Mouse (Mus musculus) forebrain, embryonic 13.5 days (tissue): ENCODE data around the gene Arntl. TPM values are rescaled to one million over a fixed set of nuclear protein-coding genes. Genes with fewer than 3 reads are reported as not detected.
A peak's percentile ranks its signal among the peaks of the same experiment; 100 is the strongest.

Source experiments
- ATAC-seq: fragments of 200-750 bp; cut with Nextera tagmentation; 2 replicates; pipeline ENCODE4 v1.8.0; 2017
- H3K27ac ChIP-seq: fragments of 300-500 bp; sonication (generic); 2 replicates; pipeline ENCODE4 v1.5.1; 2015; ENCODE audit warnings: inconsistent platforms, mild to moderate bottlenecking, moderate library complexity
- H3K27me3 ChIP-seq: fragments of 300-500 bp; sonication (generic); 2 replicates; pipeline ENCODE4 v1.6.1; 2015; ENCODE audit warnings: mild to moderate bottlenecking, inconsistent platforms
- H3K36me3 ChIP-seq: fragments of 300-500 bp; sonication (generic); 2 replicates; pipeline ENCODE4 v1.6.1; 2015; ENCODE audit warnings: mild to moderate bottlenecking, inconsistent platforms; ENCODE audit not compliant: poor library complexity, severe bottlenecking
- H3K4me1 ChIP-seq: fragments of 300-500 bp; sonication (generic); 2 replicates; pipeline ENCODE4 v1.6.1; 2015; ENCODE audit warnings: inconsistent platforms
- H3K4me2 ChIP-seq: fragments of 300-500 bp; sonication (generic); 2 replicates; pipeline ENCODE4 v1.6.1; 2015; ENCODE audit warnings: inconsistent platforms, mild to moderate bottlenecking, moderate library complexity
- H3K4me3 ChIP-seq: fragments of 300-500 bp; sonication (generic); 2 replicates; pipeline ENCODE4 v1.5.1; 2015; ENCODE audit warnings: mild to moderate bottlenecking, inconsistent platforms
- H3K9ac ChIP-seq: fragments of 300-500 bp; sonication (generic); 2 replicates; pipeline ENCODE4 v1.6.1; 2015; ENCODE audit warnings: mild to moderate bottlenecking, inconsistent platforms
- H3K9me3 ChIP-seq: fragments of 300-500 bp; sonication (generic); replicated peaks from 2 replicates; pipeline ENCODE4 v1.6.1; 2016; ENCODE audit warnings: inconsistent platforms
- WGBS: fragments of 180-500 bp; shearing (Covaris S2); methylation state at CpG from one replicate; pipeline ENCODE4 v1.1.7; 2015; 5-methylcytosine and 5-hydroxymethylcytosine counted together
- polyA plus RNA-seq: library from polyadenylated mRNA; unstranded; fragments of >200 nt; fragmentation: Nextera tagmentation; extraction: Ambion mirVana; gene quantifications from 2 replicates; pipeline ENCODE4 v1.2.1, GENCODE M21; 2015

Gene Arntl
- polyA plus RNA-seq, 1 experiment from 2014 or later: 10.1 TPM

- H3K27ac ChIP-seq: no peak overlapping the region
- no peaks in the 10 kb centered on the region for H3K27me3 ChIP-seq
These were observed 34.8 kb downstream of the Arntl start for GRCm38 (mm10) chr7:113241901-113242661.

DNA sequence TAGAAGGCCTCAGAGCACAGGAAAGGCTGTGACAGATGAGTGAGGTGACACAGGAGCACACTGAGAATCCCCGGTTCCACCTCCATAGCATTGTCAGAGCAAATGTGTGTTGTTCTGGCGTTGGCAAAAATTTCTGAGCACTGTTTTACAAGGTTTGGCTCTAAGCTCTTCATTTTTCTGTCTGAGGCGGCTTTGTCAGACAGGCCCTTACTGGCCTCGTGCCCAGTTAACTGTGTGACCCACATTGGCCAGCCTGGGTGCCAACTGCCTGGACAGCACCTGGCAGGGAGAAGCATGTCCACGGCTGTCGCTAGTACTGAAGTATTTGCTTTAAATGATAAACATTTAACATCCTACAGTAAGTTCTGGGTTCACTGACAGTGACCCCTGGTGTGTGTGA lies 35.4 kb downstream of the Arntl start:
- Histone ChIP-seq H3K4me2 (no peak overlapping the region), H3K36me3 (no peaks in the 10 kb centered on the region), H3K27me3 (no peaks in the 10 kb centered on the region), H3K9me3 (no peaks in the 10 kb centered on the region), H3K4me1 (peaks cover 24% of the 10 kb centered on the region), H3K9ac (no peak overlapping the region), H3K27ac (no peak overlapping the region), H3K4me3 (no peak overlapping the region)
- ATAC-seq: no peak
- WGBS: 66% methylated on average over 6 of the region's 6 CpGs

More at GRCm38 (mm10) chr7:113241901-113242661, 34.8 kb downstream of the Arntl start:
- Histone ChIP-seq H3K4me3 (no peak overlapping the region), H3K4me2 (no peak overlapping the region), H3K36me3 (no peaks in the 10 kb centered on the region), H3K4me1 (peaks cover 23% of the 10 kb centered on the region), H3K9ac (no peak overlapping the region), H3K9me3 (no peaks in the 10 kb centered on the region)
- 85% methylated on average over 12 of the region's 12 CpGs for WGBS
- ATAC-seq: no peak

DNA sequence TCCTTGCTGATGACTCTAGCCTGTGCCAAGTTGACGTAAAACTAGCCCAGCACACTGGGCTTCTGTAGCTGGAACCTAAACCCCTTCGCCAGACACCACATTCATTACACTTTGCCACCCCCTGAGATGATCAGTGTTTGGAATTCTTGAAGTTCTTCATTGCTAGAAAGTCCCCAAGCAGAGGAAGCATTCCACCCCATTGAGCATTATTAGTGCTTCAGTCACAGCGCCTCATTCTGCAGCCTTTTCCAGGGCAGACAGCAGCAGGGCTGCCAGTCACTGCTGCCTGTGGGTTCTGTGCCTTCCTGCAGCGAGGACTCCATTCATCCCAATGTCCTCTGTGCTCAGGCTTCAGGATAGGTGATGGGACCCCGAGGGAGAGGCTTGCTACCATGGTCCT lies 37.9 kb downstream of the Arntl start:
- Histone ChIP-seq H3K4me2 (no peak overlapping the region), H3K4me1 (peaks cover 48% of the 10 kb centered on the region)

DNA sequence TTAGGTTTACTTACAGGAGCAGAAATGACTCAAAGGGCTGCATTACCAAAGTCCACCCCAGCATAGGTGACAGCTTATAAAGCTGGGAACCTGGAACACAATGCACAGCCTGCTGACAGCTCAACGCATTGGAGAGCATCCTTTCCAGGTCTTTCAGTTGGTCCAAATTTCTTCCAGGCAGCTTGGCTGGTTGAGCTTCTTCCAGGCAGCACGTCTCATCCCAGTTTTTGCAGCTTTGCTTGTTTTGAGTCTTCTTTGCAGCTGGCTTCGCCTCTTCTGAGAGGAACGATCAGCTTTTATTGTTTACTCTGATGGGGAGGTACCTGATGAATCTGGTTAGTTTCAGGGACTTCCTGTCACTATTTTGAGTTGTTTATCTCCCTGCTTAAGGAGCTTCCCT lies 39.2 kb downstream of the Arntl start:
- 84% methylated on average over 4 of the region's 4 CpGs for WGBS
- Histone ChIP-seq H3K4me3 (no peak overlapping the region), H3K4me2 (no peak overlapping the region), H3K9ac (no peak overlapping the region), H3K27me3 (no peaks in the 10 kb centered on the region), H3K9me3 (no peaks in the 10 kb centered on the region), H3K36me3 (no peaks in the 10 kb centered on the region), H3K4me1 (peaks cover 54% of the 10 kb centered on the region), H3K27ac (no peak overlapping the region)
- no peak for ATAC-seq

More for the DNA sequence above, 37.9 kb downstream of the Arntl start:
- Histone ChIP-seq H3K9ac (no peak overlapping the region), H3K4me3 (no peak overlapping the region), H3K27me3 (no peaks in the 10 kb centered on the region), H3K36me3 (no peaks in the 10 kb centered on the region), H3K27ac (no peak overlapping the region), H3K9me3 (no peaks in the 10 kb centered on the region)
- no peak for ATAC-seq
- WGBS: 74% methylated on average over 5 of the region's 5 CpGs

DNA sequence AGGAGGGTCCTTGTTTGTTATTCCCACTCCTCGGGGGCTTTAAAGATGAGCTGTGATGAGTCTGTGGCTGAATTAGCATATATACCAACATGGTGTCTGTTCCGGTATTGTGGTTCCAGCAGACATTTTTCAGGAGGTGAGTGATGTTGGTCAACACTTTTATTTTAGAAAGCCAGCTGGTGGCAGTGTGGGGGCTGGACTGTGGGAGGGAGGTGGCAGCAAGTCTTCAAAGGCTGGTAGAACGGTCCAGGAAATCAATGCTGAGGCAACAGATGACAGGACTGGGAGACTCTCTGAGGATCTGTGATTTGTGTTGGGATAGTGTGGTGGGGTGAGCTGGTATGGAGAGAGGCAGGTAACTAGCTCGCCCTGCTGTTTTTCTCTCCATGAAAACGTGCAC lies 39.9 kb downstream of the Arntl start:
- 85% methylated on average over 5 of the region's 5 CpGs for WGBS
- Histone ChIP-seq H3K27ac (no peak overlapping the region), H3K9ac (no peak overlapping the region), H3K27me3 (no peaks in the 10 kb centered on the region), H3K9me3 (no peaks in the 10 kb centered on the region), H3K4me3 (no peak overlapping the region), H3K36me3 (no peaks in the 10 kb centered on the region), H3K4me1 (peaks cover 57% of the 10 kb centered on the region), H3K4me2 (no peak overlapping the region)
- ATAC-seq: no peak

DNA sequence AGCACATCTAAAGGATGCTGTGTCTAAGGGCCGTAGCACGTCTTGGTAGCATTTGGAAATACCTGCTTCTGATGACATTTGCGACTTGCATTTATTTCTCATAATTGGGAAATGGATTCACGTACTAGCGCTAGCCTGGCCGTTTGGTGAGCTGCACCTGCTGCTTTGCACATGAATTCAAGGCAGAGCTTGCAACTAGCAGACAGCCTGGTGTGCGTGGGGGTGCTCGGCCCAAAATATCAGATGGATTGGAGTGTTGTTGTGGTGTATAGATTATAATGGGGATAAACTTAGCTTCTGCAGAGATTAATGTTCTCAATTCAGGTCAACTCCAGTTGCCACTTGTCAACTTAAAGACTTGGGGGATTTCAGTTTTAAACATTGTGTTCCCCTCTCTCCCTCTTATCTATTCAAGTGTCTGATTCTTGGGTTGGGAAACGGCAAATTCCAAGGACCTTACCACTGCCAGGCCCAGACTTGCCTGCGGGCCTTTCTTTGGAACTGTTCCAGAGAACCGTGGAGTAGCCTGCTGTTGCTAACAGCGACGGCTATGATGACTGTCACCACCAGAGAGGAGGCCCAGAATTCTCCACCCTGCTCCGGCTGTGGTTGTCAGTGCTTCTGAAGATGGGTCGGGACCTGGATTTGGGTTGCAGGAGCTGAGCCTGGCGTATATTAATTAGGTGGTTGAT lies 42.0 kb downstream of the Arntl start:
- WGBS: 40% methylated on average over 16 of the region's 16 CpGs
- Histone ChIP-seq H3K4me1 (peaks cover 49% of the 10 kb centered on the region), H3K4me2 (peak overlapping the region; percentile 25), H3K9me3 (no peaks in the 10 kb centered on the region), H3K27ac (peak overlapping the region; percentile 84), H3K27me3 (no peaks in the 10 kb centered on the region), H3K36me3 (no peaks in the 10 kb centered on the region), H3K9ac (no peak overlapping the region; the same call in 1 of the 2 replicates), H3K4me3 (no peak overlapping the region)
- peak; percentile 79 for ATAC-seq

GRCm38 (mm10) chr7:113250433-113250991 lies 43.2 kb downstream of the Arntl start:
- H3K4me3 ChIP-seq: no peak overlapping the region

DNA sequence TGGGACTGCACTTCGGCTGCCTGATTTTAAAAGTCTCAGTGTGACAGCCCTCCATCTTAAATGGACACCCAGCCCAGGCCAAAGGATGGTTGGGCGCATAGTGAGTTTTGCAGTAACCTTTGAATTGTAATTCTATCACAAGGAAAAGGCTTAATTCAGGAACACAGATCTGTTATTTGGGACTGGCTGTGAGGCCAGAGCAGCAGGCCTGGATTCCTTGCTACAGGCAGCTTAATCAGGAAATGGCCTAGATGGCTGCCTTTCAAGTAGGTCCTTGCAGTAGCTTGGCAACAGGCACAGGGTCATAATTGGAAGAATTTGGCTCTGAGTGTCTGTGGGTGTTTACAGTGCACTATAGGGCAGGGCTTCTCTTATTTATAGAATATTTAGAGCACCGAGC lies 43.7 kb downstream of the Arntl start:
- Histone ChIP-seq H3K27ac (peak overlapping the region; percentile 84), H3K9ac (no peak overlapping the region), H3K4me3 (no peak overlapping the region), H3K27me3 (no peaks in the 10 kb centered on the region), H3K9me3 (no peaks in the 10 kb centered on the region), H3K36me3 (no peaks in the 10 kb centered on the region), H3K4me1 (peaks cover 49% of the 10 kb centered on the region), H3K4me2 (no peak overlapping the region)
- peak; percentile 59 for ATAC-seq
- 53% methylated on average over 3 of the region's 3 CpGs for WGBS

More at GRCm38 (mm10) chr7:113250433-113250991, 43.2 kb downstream of the Arntl start:
- Histone ChIP-seq H3K36me3 (no peaks in the 10 kb centered on the region), H3K4me2 (no peak overlapping the region; the same call in 1 of the 2 replicates), H3K27me3 (no peaks in the 10 kb centered on the region), H3K4me1 (peaks cover 49% of the 10 kb centered on the region), H3K9me3 (no peaks in the 10 kb centered on the region), H3K27ac (peak overlapping the region; percentile 84), H3K9ac (no peak overlapping the region)
- ATAC-seq: peak; percentile 69
- WGBS: 30% methylated on average over 3 of the region's 3 CpGs

GRCm38 (mm10) chr7:113251554-113251953 lies 44.3 kb downstream of the Arntl start:
- no peak overlapping the region for H3K9ac ChIP-seq
- no peaks in the 10 kb centered on the region for H3K9me3 ChIP-seq
- H3K27ac ChIP-seq: peak overlapping the region; percentile 84
- peaks cover 49% of the 10 kb centered on the region for H3K4me1 ChIP-seq
- H3K27me3 ChIP-seq: no peaks in the 10 kb centered on the region
- no peak overlapping the region for H3K4me2 ChIP-seq
- no peaks in the 10 kb centered on the region for H3K36me3 ChIP-seq
- WGBS: 73% methylated on average over 6 of the region's 6 CpGs
- ATAC-seq: no peak
- H3K4me3 ChIP-seq: no peak overlapping the region

DNA sequence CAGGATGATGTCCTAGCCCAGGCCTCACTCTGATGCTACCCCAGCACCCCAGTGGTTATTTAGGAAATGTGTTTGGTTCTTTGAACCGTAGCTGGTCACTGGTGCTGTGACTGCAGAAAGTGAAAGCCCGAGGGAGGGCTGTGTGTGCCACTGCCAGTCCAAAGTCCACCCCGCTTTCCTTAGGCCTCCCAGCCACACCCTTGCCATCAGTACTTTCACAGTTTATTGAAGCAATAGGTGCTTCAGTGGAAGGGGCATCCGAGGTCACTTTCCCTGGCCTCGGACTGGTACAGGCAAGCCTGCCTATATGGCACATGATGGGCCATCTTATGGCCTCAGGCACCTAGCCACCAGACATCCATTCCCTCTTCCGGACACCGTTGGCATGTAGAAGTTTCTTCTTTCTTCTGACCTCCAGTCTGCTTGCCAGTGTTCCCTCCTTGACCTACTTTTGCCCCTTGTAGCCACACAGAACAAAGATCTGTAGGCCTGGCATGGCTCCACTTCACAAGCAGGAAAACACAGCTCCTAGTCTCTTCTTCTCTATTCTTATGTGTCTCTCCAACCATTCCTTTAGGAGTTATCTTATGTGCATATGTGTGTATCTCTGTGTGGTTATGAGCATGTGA lies 46.6 kb downstream of the Arntl start:
- H3K4me3 ChIP-seq: no peak overlapping the region
- no peaks in the 10 kb centered on the region for H3K9me3 ChIP-seq
- H3K4me1 ChIP-seq: peaks cover 37% of the 10 kb centered on the region
- WGBS: 93% methylated on average over 7 of the region's 7 CpGs
- no peaks in the 10 kb centered on the region for H3K36me3 ChIP-seq
- H3K4me2 ChIP-seq: no peak overlapping the region
- no peak for ATAC-seq
- no peak overlapping the region for H3K9ac ChIP-seq
- no peak overlapping the region for H3K27ac ChIP-seq
- no peaks in the 10 kb centered on the region for H3K27me3 ChIP-seq

DNA sequence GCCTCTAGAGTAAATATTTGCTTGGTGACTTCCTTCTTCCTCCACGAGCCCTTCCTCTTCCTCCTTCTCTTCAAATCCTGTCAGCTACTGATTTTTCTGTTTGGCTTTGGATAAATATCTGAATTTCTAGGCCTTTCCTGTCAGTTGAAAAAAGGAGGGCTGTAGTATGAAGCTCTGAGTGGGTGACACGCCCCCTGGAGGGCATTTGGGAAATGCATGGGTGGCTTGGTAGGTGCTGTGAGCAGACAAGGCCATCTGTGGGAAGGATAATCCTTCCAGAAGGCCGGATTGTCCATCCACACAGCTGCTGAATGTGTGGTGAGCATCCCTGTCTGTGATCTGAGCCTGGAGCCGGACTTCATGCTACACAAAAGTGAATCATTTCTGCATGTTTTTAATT lies 48.8 kb downstream of the Arntl start:
- Histone ChIP-seq H3K9me3 (no peaks in the 10 kb centered on the region), H3K27me3 (no peaks in the 10 kb centered on the region), H3K4me3 (no peak overlapping the region), H3K4me2 (no peak overlapping the region), H3K4me1 (peaks cover 25% of the 10 kb centered on the region), H3K9ac (no peak overlapping the region), H3K36me3 (no peaks in the 10 kb centered on the region), H3K27ac (no peak overlapping the region)
- ATAC-seq: no peak
- 50% methylated on average over 4 of the region's 4 CpGs for WGBS

DNA sequence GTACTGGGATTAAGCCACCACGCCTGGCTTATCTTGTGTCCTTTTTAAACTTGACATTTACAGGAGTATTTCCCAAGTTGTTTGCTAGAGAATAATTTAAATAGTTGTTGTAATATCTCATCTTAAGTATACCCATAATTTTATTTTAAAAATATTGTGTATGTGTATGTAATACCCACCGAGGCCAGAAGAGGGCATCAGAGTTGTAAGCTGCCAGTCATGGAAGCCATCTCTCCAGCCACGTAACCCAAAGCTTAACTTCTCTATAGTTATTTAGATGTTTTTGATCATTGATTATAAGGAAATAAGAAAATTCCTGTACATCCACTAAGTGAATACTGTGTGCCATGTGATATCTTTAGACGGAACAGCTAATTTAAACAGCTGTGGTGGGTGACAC lies 51.2 kb downstream of the Arntl start:
- Histone ChIP-seq H3K9ac (no peak overlapping the region), H3K4me1 (peaks cover 10% of the 10 kb centered on the region), H3K9me3 (no peaks in the 10 kb centered on the region), H3K27me3 (no peaks in the 10 kb centered on the region), H3K36me3 (no peaks in the 10 kb centered on the region), H3K4me2 (no peak overlapping the region), H3K27ac (no peak overlapping the region), H3K4me3 (no peak overlapping the region)
- ATAC-seq: no peak
- WGBS: 81% methylated on average over 4 of the region's 4 CpGs
